Comparison of ENCODE assay signal across 8 mouse cellular contexts in genomic region chr4:72139475-72140120, GRCm38 (mm10).
A peak's percentile ranks its signal among the peaks of the same experiment; 100 is the strongest.
DNase-seq lines count a peak whose midpoint lies in the region; ATAC-seq lines count a peak whose summit lies in the region.

No protein-coding gene starts in this region.

- WGBS in midbrain, embryonic 16.5 days = 66% methylated on average over 11 of the region's 11 CpGs

- H3K4me1 ChIP-seq in midbrain, embryonic 16.5 days (ENCODE audit: control insufficient read depth, insufficient read depth, low read length) = no peaks in the 10 kb centered on the region

- no peaks in the 10 kb centered on the region for H3K9me3 ChIP-seq in midbrain, embryonic 16.5 days (replicated peaks; ENCODE audit: control insufficient read depth, low read length, poor library complexity, severe bottlenecking)

- intact Hi-C loops in left cerebral cortex, postnatal 10 days (cut with DNase I) = no loop called here
- intact Hi-C loops in gastrocnemius, postnatal 14 days (cut with DNase I; ENCODE audit: low total_unique reads) = loop anchor here (10.0 kb wide), 1 partner anchor 55 kb away; no protein-coding TSS in a partner anchor

- no peak overlapping the region for H3K4me3 ChIP-seq in midbrain, embryonic 16.5 days (ENCODE audit: low read depth, low read length)

- no peak overlapping the region for H3K4me2 ChIP-seq in midbrain, embryonic 16.5 days (ENCODE audit: low read length)

- H3K9ac ChIP-seq in midbrain, embryonic 16.5 days (ENCODE audit: low read depth, low read length) = no peak overlapping the region

- peak; percentile 79 for ATAC-seq in midbrain, embryonic 16.5 days

- no peak overlapping the region for H3K27ac ChIP-seq in midbrain, embryonic 16.5 days (ENCODE audit: low read length)

- H3K36me3 ChIP-seq in midbrain, embryonic 16.5 days (ENCODE audit: control insufficient read depth, insufficient read depth, low read length) = peaks cover 9% of the 10 kb centered on the region

- peak; percentile 21 for DNase-seq in adrenal gland, postnatal 10 days
- no peak for DNase-seq in adrenal gland, adult (ENCODE audit: inconsistent age in 2 of 2, low spot score in 1 of 2)
- DNase-seq in left cerebral cortex, postnatal 10 days (ENCODE audit: extremely low spot score in 1 of 2, low spot score in 2 of 2) = peak; percentile 26 to 51
- no peak for DNase-seq in left cerebral cortex, adult 8-10 months (ENCODE audit: low spot score in 2 of 2)
- DNase-seq in gastrocnemius, postnatal 14 days = peak; percentile 43
- DNase-seq in ovary, postnatal 14 days (ENCODE audit: low spot score) = no peak
- no peak for DNase-seq in embryo, embryonic 11 days

- no peaks in the 10 kb centered on the region for H3K27me3 ChIP-seq in midbrain, embryonic 16.5 days (ENCODE audit: control insufficient read depth, insufficient read depth, low read depth, low read length)

Comparison
In these comparisons a context has a peak if more than half of its experiments do, and no peak if none do; other contexts are left out.
1. DNase-seq: peak in adrenal gland, postnatal 10 days (single experiment), left cerebral cortex, postnatal 10 days (2 of 2) and gastrocnemius, postnatal 14 days (single experiment); none in adrenal gland, adult (0 of 2), left cerebral cortex, adult 8-10 months (0 of 2), ovary, postnatal 14 days (single experiment) and embryo, embryonic 11 days (single experiment).